Mouse (Mus musculus) embryo, embryonic 10 days (tissue): ENCODE results near the gene Galc.

Experiments
- DNase-seq: peaks from one replicate; pipeline ENCODE4 v3.0.0-alpha.2; 2015; ENCODE audit warnings: low spot score

Gene Galc

DNA sequence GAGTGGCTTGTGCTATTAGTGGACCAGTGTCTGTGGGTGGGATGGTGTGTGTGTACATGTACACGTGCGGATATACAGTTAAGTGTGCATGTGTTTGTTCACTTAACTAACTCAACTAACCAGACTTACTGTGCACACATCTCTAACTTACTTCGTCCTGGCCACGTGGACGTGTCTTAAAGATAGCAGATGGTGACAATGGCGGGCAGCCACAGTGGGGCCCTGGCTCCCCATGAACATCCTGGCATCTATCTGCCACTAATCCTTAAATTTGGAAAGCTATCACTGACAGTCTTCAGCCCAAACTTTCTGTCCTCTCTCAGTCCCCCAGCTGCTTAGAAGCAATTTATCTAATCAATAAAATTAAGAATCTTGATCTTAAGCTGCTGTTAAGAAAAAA is 78.5 kb downstream of the Galc start:
- DNase-seq, result no peak

DNA sequence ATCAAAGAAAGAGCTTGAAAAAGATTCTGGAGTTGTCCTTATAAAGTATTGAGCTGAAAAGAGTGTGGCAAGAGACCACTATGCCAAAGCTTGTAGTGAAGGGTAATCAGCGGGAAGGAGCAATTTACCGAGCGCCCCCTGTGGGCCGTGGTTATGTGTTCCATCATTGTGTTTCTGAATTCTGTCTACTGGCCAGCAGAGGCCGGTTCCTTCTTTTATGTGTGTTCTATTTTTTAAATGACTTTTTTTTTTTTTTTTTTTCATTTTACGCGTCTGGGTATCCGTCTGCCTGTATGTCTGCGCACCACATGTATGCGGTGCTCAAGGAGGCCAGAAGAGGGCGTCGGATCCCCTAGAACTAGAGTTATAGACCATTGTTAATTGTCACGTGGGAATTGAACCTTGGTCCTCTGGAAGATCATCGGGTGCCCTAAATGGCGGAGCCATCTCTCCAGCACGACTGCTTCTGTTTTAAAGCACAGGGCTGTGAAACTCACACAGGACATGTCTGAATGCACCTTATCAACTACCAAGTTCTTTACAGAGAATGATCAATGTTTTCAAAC is 78.9 kb downstream of the Galc start:
- DNase-seq, result no peak

DNA sequence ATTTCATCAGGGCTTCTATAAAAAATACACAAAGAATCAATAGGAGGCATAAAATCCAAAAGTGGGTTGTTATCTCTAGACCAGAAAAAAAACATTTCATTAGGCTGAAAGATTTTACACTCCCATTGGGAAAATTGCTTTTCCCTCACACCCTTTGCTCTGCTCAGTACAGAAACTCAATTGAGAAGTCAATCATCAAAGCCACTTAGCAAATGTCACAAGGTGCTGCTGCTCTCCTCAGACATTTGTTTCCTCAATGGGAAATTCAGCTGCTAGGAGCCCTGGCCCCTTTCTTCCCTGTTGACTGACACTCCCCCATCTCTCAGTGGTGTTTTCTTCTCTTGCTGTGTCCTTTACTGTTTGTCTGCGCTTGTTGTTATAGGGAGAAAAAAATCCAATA is 79.8 kb downstream of the Galc start:
- no peak for DNase-seq

DNA sequence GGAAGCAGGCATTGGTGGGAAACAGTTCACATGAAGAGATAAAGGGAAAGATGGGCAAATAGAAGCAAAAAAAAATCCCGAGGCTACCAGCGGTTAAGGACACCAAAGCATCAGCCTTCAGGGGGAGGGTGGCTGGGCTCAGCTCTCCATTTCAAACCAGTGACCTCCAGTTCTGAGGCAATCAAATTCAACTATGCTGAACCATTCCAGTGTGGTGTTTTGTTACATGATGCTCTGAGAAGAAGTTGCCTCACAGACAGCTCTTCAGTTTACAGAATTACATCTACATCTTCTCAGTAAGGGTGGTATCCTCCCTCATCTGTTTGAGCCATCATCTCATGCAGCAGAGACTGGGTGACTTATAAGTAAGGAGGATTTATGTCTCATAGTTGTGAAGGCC is 82.6 kb downstream of the Galc start:
- no peak for DNase-seq

DNA sequence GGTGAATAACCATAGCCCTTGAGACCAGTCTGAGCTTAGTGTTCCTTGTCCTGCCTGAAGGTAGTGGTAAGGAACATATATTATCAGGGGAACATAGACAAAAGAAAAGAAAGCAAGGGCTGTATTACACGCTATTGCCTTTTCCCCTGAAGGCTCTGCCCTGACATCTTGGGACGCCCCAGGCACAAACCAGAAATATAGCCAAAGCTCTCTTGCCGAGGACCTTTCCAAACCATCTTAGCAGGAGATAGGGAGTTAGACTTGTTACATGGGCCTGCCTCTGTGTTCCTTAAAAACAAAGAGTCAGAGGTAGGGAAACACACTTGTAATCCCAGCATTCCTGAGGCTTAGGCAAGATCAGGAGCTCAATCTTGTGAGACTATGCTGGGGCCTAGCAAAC is 97.4 kb downstream of the Galc start:
- no peak for DNase-seq

DNA sequence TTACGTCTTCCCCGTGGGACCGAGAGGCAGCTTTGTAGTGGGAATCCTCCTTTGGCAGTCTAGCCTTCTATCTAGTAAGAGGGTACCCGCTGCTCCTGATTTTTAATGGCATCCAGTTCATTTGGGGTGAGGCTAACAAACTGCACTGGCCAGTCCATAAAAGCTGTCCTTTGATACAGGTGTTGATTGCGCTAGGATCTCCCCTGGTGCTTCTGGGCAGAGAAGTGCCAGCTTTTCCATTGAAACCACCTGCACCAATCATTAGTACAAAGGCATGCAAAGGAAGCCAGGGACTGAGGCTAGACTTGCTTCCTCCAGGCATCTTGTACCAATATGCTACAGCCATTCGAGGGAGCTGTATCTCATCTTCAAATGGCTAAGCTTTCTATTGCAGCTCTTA is 98.4 kb downstream of the Galc start:
- no peak for DNase-seq
